Mouse (Mus musculus) v-Abl transformed pro-B cells (cell line): Measurements from ENCODE around the gene Gfra1.

Experiments
- in situ Hi-C, 2 experiments: fragments of 400-800 bp; cut with MboI; formaldehyde crosslinking; loops; one replicate each; pipeline ENCODE4 v1.15.1; 2025; ENCODE audit not compliant: unreplicated experiment in 2 of 2

Gfra1 gene

DNA sequence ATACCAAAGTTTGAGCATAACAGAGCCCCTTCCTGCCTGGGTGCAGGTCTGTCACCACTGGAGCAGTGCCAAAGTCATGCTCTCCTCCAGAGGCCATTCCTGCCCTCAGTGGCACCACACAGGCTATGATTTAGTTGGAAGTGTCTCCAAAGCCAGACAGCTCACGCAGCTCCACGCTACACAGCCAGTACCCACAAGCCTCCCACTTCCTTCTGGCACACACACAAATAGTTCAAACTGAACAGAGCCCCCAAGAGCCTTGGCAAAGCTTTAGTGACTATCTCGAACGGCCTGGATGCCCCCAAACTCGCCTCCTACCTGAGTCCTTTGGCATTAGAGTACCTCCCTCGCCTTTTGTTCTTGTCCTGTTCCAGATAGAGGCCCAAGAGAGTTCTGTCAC lies 56.5 kb downstream of the Gfra1 start:
- in situ Hi-C loops, result no loop called here

- in situ Hi-C loops, result no loop called here
Measured at GRCm38 (mm10) chr19:58396604-58396984, 59.1 kb downstream of the Gfra1 start.

DNA sequence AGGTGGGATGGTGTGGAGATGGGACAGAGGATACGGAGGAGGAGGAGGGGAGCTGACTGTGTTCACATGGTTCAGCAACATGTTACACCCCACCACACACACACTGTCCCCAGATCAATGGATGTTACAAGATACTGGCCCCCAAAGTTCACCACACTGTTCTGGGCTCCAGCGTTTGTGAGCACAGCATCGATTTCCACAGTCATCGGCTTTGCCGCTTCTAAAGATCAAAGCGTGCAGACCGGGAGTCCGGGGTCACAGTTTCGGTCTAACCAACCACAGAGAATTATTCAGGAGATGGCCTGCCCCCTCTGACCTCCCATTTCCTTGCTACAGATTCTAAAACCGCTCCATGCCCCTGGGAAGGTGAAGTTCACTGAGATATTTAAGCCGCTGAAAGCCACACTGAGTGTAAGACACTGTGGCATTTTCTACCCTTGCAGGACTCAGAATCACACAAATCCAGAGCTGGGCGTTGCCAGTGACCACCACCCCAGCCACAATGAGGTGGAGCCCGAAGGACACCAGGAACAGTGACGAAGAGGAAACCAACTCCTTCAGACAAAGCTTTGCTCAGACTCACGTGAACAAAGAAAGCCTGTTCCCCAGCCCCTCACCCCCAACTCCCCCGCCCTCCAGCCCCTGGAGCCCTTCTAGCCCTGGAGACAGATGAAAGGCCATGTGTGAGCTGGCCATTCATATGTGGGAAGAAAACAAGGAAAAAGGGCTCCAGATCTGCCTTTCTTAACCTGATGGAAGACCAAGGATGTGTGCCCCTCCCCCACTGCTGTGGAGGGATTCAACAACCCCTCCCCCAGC lies 59.7 kb downstream of the Gfra1 start:
- in situ Hi-C loops, result no loop called here

DNA sequence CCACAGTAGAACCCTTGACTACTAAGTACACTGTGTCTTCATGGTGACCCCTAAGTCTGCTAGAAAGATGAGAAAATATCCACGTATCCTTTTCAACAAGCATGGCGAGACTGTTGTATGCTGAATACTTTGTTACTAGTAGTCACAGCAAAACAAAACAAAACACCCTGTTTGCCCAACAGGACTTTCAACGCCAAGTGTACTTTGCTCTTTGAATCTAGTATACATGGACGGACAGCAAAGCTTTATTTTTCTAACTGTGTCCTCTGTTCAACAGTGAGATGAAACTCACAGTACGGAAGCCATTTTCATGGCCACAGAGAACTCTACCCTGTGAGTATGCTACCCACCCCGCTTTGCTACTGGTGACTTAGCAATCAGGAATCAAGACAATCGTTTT lies 62.6 kb downstream of the Gfra1 start:
- in situ Hi-C loops, result no loop called here

GRCm38 (mm10) chr19:58391796-58392195 lies 63.9 kb downstream of the Gfra1 start:
- in situ Hi-C loops, result no loop called here

DNA sequence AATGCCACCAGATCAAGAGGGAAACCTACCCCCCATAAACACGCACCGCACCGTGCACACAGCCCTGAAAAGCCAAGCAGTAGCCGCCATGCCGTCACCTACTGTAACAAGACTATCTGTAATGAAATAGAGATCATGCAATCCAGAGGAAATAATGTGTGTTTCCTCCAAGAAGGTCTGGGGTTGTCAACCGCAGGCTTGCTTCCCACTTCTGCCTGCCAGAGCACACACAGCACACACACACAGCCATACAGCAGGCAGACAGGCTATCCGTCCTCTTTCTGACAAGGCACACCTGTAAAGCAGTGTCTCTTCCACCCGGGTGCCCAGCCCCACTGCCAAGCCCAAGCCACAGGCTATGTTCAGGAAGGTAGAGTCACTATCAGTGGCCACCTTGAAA lies 66.2 kb downstream of the Gfra1 start:
- in situ Hi-C loops, result no loop called here

DNA sequence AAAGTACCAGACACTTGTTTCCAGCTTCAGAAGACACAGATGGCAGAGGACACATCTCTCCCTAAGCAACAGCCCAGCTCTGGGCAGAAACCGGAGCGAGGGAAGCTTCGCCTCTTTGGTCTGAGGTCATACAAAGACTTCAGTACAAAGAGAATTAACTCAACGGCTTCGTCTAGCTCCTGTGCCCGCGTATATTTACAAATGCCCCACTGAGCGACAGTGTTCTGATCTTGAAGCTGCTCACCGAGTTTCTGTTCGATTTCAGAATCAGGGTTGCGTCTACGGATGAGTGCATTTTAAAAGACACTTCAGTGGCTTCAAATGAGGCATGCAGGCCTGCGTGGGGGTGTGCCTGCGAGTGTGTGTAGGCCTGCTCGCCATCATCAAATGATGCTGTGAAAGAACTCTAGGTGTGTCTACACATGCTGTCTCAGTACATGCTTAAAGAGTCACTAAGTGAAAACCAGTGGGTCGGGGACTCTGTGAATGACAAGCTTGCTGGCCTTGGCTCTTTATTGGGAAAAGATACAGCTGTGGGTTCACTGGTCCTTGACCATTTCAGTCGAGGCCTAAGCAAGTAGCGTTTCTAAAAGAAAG lies 66.8 kb downstream of the Gfra1 start:
- in situ Hi-C loops, result no loop called here

DNA sequence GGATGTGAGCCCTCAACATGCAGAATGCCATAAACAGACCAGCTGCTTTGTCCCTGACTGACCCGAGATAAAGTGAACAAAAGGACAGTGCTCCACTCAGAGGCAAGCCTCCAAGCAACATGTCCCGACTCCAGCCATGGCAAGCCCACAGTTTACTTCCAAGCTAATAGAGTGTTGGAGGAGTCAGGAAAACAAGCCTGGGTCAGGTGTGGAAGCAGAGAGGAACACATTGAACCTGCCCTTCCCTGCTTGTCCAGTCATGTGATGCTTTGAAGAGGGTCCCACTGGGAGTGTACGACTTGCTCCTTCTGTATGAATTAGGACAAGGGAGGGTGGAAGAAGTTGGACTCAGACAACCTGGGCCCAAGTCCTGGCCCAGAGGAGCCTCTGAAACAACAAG lies 72.4 kb downstream of the Gfra1 start:
- in situ Hi-C loops, result no loop called here

DNA sequence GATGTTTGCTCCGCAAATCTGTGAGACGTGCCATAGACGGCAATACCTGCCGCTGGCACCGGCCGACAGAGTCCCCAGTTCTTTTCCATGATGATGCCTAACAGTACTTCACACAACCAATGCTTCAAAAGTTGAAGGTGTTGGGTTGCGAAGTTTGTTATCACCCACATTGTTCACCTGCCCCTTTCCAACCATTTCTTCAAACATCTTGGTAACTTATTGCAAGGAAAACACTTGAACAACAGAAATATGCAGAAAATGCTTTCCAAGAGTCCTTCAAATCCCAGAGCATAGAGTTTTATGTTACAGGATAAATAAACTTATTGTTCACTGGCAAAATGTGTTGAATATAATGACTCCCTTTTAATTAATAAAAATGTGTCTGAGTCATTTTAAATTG lies 73.2 kb downstream of the Gfra1 start:
- in situ Hi-C loops, result no loop called here

DNA sequence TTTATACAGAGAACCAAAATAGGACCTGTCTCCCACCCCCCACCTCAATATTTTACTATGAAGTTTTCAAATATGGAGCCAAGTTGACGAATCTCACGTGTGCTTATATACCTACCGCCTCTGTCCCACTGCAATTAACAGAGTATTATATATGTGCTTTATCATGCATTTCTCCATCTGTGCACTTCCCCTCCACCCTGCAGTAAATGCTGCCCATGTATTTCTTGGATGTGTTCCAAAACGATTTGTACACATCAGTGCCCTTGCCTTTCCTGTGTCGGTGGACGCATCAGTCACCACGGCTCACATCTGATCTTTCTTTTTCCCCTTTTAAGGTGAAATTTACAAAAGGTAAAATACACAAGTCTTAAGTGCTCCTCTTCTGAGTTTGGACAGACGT lies 77.7 kb downstream of the Gfra1 start:
- in situ Hi-C loops, result loop anchor here in 1 of 2 experiments (5.0 kb wide), 2 partner anchors 61 to 74 kb away; no protein-coding TSS in a partner anchor

- in situ Hi-C loops, result loop anchor here in 1 of 2 experiments (5.0 kb wide), 2 partner anchors 59 to 76 kb away; no protein-coding TSS in a partner anchor
Measured at GRCm38 (mm10) chr19:58376675-58377102, 79.0 kb downstream of the Gfra1 start.

GRCm38 (mm10) chr19:58374648-58375047 lies 81.1 kb downstream of the Gfra1 start:
- in situ Hi-C loops, result loop anchor here in 1 of 2 experiments (5.0 kb wide), 2 partner anchors 57 to 78 kb away; no protein-coding TSS in a partner anchor

- in situ Hi-C loops, result no loop called here
Measured at GRCm38 (mm10) chr19:58374155-58374554, 81.6 kb downstream of the Gfra1 start.

DNA sequence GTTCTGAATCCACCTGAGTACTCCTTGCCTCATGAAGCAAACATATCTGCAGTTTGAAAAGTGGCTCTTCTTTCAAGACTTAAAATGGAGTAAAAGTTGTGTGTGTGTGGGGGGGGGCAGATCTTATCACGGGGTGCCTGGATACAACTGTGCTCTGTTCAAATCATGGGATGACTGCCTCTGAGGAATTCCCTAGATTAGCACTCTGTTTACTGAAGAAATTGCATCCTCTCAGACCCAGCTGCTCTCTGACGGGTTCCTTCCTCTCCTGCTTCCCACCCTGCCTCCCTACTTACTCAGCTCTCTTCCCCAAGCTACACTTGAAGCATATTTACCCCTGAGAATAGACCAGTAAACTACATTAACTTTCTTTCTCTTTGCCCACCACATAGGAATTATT lies 87.2 kb downstream of the Gfra1 start:
- in situ Hi-C loops, result no loop called here

DNA sequence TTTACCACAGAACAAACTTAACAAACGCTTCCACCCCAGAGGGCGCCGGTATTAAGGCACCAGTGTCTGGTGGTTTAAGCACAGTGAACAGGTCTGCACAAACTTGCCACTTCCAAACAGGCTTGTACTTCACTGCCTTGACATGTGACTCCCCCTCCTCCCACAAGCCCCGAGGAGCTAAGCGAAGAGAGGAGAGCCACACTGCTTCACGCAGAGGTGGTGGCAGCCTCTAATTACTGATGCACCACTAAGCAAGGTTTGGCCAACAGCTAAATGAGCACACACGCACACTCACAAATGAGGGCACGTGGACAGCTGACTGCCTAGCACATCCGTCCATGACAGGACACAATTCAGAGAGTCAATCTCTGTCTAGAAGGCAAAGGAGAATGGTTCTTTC lies 91.0 kb downstream of the Gfra1 start:
- in situ Hi-C loops, result no loop called here

DNA sequence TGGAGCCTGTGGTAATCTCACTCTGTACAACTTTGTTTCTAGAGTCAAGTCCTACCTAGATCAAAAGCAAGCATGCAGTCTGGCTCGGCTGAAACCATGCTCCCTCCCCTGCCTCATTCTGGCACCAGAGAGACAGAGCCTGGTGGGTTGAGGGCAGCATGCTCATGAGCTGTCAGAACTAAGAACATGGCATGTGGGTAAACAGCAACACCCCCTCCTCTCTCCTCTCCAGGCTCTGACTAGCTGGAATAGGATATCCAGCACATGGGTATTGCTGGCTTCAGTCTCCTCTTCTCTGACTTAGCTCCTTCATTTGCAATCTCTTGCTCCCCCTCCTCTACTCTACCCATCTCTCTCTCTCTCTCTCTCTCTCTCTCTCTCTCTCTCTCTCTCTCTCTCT lies 94.7 kb downstream of the Gfra1 start:
- in situ Hi-C loops, result no loop called here

DNA sequence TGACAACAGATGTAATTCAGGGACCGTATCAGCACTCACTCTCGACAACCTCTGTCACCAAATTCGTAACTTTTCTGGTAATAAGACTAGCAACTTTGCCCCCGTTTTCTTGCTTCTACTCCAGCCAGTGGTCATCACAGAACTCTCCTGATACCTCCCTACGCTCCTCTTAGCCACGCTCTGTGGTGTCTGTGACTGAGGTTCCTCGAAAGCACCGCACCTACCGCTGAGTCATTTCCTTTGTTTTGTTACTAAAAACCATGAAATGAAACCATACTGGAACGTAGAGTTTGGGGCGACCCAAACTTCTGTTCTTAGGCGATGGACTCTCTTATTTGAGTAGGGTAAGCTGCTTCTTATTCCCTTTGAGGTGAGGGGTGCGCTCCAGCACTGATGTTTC lies 97.6 kb downstream of the Gfra1 start:
- in situ Hi-C loops, result no loop called here

DNA sequence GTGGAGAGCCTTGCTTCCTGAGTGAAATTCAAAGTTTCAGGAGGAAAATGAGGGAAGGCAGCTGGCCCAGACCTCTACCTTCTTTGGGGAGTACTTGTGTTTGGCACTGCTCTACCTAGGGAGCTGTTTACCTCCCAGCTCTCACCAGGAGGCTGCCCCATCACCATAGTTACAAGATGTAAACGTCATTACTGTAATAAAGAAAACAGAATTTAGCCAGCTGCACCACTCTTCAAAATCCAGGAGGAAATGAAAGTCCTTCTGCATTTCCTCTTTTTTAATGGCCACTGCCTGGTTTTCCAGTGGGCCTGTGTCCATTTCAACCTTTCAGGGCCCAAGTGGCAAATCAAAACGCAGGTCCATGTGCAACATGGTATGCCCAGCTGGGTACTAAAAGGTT lies 101.8 kb downstream of the Gfra1 start:
- in situ Hi-C loops, result no loop called here

DNA sequence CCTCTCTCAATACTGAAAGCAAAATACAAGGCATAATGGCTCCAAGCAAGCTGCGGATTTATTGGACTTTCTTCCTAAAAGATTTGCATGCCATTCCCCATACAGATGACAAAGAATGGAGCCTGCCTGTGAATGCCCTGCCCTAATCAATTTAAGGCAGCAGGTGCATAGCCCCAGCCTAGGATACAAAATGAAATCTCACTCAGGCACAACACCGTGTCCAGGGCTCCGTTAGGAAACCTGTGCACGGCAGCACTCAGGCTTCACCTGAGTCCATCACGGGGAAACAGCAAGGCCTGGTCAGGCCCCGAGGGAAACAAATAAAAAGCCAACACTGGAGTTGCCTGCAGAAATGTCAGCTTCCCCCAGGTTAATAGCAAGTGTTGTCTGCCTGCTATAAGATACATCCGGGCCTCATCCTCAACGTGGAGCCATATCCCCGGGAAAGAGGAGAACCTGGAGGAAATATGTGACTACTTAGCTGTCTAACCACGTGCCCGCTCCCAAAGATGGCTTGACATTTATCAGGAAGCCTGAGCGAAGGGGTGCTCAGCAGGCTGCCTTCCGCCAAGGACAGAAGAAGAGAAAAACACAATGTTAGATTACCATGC lies 102.3 kb downstream of the Gfra1 start:
- in situ Hi-C loops, result no loop called here

- in situ Hi-C loops, result no loop called here
Measured at GRCm38 (mm10) chr19:58349890-58350408, 105.8 kb downstream of the Gfra1 start.

DNA sequence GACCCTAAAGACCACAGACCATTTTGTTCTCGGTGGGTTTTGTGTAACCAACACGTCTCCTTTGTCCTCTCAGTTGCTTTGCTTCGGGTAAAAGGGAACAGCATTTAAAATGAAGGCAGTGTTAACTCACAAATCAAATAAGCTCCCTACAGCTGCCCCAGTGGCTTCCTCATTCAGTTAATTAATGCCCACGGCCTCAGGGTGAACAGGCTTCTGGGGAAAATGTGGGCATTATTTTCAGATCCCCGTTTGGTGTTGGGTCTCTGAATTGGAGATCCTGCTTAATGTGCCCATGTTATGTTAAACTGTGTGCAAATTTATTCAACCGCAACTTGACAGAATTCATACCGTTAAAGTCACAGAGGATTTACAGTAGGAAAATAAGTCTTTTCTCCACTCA lies 110.6 kb downstream of the Gfra1 start:
- in situ Hi-C loops, result no loop called here
